Mouse (Mus musculus) embryonic facial prominence, embryonic 12.5 days (tissue): Measurements from ENCODE around the gene Slc36a4. TPM values are rescaled to one million over a fixed set of nuclear protein-coding genes. Genes with fewer than 3 reads are reported as not detected.

Source experiments
- ATAC-seq: fragments of 200-750 bp; cut with Nextera tagmentation; 2 replicates; pipeline ENCODE4 v1.8.0; 2017; ENCODE audit not compliant: insufficient number of reproducible peaks, insufficient read depth, low FRiP score, low TSS enrichment
- H3K27ac ChIP-seq: fragments of 300-500 bp; sonication (generic); 2 replicates; pipeline ENCODE4 v1.5.1; 2016; ENCODE audit warnings: mild to moderate bottlenecking
- H3K27me3 ChIP-seq: fragments of 300-500 bp; sonication (generic); 2 replicates; pipeline ENCODE4 v1.6.1; 2016; ENCODE audit warnings: mild to moderate bottlenecking, moderate library complexity
- H3K36me3 ChIP-seq: fragments of 300-500 bp; sonication (generic); 2 replicates; pipeline ENCODE4 v1.6.1; 2016; ENCODE audit warnings: mild to moderate bottlenecking
- H3K4me1 ChIP-seq: fragments of 300-500 bp; sonication (generic); 2 replicates; pipeline ENCODE4 v1.6.1; 2016
- H3K4me2 ChIP-seq: fragments of 300-500 bp; sonication (generic); replicated peaks from 2 replicates; pipeline ENCODE4 v1.6.1; 2016; ENCODE audit warnings: mild to moderate bottlenecking, moderate library complexity
- H3K4me3 ChIP-seq: fragments of 300-500 bp; sonication (generic); 2 replicates; pipeline ENCODE4 v1.5.1; 2016; ENCODE audit warnings: mild to moderate bottlenecking
- H3K9ac ChIP-seq: fragments of 300-500 bp; sonication (generic); 2 replicates; pipeline ENCODE4 v1.6.1; 2016; ENCODE audit warnings: mild to moderate bottlenecking, moderate library complexity
- H3K9me3 ChIP-seq: fragments of 300-500 bp; sonication (generic); 2 replicates; pipeline ENCODE4 v1.6.1; 2016; ENCODE audit warnings: mild to moderate bottlenecking, moderate library complexity
- WGBS: fragments of 180-500 bp; shearing (Covaris S2); methylation state at CpG from one replicate; pipeline ENCODE4 v1.1.7; 2016; 5-methylcytosine and 5-hydroxymethylcytosine counted together
- polyA plus RNA-seq: library from polyadenylated mRNA; unstranded; fragments of >200 nt; fragmentation: Nextera tagmentation; extraction: Ambion mirVana; gene quantifications from 2 replicates; pipeline ENCODE4 v1.2.1, GENCODE M21; 2016

The Slc36a4 gene
- polyA plus RNA-seq, 1 experiment from 2014 or later = 21.3 TPM

- Histone ChIP-seq H3K27ac (no peak overlapping the region), H3K4me3 (no peak overlapping the region), H3K27me3 (no peaks in the 10 kb centered on the region), H3K4me1 (no peaks in the 10 kb centered on the region), H3K9me3 (no peaks in the 10 kb centered on the region), H3K9ac (no peak overlapping the region), H3K36me3 (no peaks in the 10 kb centered on the region), H3K4me2 (no peak overlapping the region)
- no peak for ATAC-seq
- whole genome bisulfite sequencing = 66% methylated on average over 5 of the region's 5 CpGs
These were observed 56.8 kb downstream of the Slc36a4 start for GRCm38 (mm10) chr9:15766379-15766778.

- no peaks in the 10 kb centered on the region for H3K4me1 ChIP-seq
- no peaks in the 10 kb centered on the region for H3K27me3 ChIP-seq
- H3K9ac ChIP-seq = no peak overlapping the region
- H3K4me3 ChIP-seq = no peak overlapping the region
- no peak overlapping the region for H3K4me2 ChIP-seq
- H3K9me3 ChIP-seq = no peaks in the 10 kb centered on the region
- 59% methylated on average over 5 of the region's 5 CpGs for WGBS
- ATAC-seq = no peak
- no peaks in the 10 kb centered on the region for H3K36me3 ChIP-seq
- H3K27ac ChIP-seq = no peak overlapping the region
These were observed 57.3 kb downstream of the Slc36a4 start for GRCm38 (mm10) chr9:15766821-15767220.

GRCm38 (mm10) chr9:15772766-15773165, 63.2 kb downstream of the Slc36a4 start:
- Histone ChIP-seq H3K4me1 (no peaks in the 10 kb centered on the region), H3K27me3 (no peaks in the 10 kb centered on the region), H3K9ac (no peak overlapping the region), H3K9me3 (no peaks in the 10 kb centered on the region), H3K27ac (no peak overlapping the region), H3K4me2 (no peak overlapping the region), H3K4me3 (no peak overlapping the region), H3K36me3 (no peaks in the 10 kb centered on the region)
- WGBS = 91% methylated on average over 12 of the region's 12 CpGs
- no peak for ATAC-seq

DNA sequence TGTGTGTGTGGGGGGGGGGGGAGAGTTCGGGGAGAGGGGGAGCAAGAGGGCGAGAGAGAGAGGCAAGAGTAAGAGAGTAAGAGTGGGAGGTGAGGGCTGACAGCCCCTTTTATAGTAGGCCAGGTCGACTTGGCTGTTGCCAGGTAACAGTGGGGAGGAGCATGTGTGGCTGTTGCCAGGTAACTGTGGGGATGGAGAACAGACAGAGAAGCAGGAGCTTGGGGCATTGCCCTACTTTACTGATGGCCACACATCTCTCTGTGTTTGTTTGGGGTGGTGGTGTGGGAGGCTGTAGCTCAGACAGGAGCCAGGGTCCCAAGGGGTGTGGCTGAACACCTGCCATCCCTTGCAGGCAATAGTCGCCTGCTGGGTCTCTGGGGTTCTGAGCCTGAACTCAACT, 63.9 kb downstream of the Slc36a4 start:
- Histone ChIP-seq H3K9ac (no peak overlapping the region), H3K27ac (no peak overlapping the region), H3K27me3 (no peaks in the 10 kb centered on the region), H3K4me1 (no peaks in the 10 kb centered on the region), H3K36me3 (no peaks in the 10 kb centered on the region), H3K4me3 (no peak overlapping the region), H3K9me3 (no peaks in the 10 kb centered on the region), H3K4me2 (no peak overlapping the region)
- WGBS = 46% methylated on average over 2 of the region's 4 CpGs
- ATAC-seq = no peak

DNA sequence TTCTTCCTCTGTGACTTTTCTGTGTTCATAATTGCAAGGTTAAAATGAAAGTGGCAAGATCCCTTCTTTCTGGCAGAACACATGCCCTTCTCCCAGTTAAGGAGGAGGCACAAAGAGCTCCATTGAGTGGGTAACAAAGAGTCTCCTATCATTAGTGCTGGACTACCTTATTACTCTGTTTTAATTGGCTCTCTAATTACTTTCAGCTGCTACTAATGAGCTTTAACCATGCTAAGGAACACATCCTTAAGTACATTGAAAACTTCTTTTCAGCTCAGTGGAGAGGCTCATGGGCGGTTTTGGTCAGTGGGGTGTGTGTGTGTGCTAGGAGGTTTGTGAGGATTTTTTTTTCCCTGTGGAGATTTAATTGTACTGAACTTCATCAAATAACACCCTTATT, 65.4 kb downstream of the Slc36a4 start:
- H3K27ac ChIP-seq = no peak overlapping the region
- 44% methylated on average over 1 of the region's 1 CpGs for WGBS
- no peaks in the 10 kb centered on the region for H3K4me1 ChIP-seq
- H3K4me2 ChIP-seq = no peak overlapping the region
- H3K9me3 ChIP-seq = no peaks in the 10 kb centered on the region
- no peaks in the 10 kb centered on the region for H3K36me3 ChIP-seq
- H3K27me3 ChIP-seq = no peaks in the 10 kb centered on the region
- no peak overlapping the region for H3K9ac ChIP-seq
- peak; percentile 29; the same call in 1 of the 2 replicates for ATAC-seq
- H3K4me3 ChIP-seq = no peak overlapping the region

DNA sequence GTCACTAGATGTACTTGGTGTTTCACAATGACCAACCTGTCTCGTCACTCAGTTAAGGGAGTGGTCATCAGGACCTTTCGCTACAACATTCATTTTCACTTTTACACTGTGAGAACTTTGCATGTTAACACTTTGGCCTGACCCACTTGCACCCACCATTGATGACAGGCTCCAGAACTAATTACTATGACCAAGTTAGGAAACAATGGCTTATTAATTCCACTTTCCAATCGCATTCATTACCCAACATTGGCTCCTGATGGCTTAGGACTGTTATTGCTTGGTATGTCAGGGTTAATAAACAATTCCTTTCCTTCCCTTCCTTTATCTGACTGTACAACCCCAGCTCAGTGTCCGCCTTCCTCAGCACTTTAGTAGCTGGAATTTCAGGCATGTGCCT, 72.4 kb downstream of the Slc36a4 start:
- H3K4me1 ChIP-seq = no peaks in the 10 kb centered on the region

DNA sequence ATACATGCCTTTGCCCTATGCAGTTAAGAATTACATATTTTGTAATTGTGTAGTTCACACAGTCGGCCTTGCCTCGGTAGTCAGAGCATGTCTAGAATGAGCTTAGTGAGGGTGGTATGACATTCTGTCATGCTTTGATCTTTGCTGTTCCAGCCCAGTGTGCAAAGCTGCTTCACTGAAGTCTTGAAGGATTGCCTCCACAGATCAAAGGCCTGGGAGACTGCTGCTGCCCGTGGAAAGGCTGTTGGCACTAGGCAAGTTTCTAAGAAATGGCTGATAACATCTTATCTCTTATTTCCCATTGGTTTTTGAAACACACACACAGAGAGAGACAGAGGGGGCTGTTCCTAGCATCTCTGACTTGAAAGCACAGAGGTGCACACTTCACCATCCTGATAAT, 76.7 kb downstream of the Slc36a4 start:
- H3K9ac ChIP-seq = no peak overlapping the region
- H3K27me3 ChIP-seq = no peaks in the 10 kb centered on the region
- no peak overlapping the region for H3K4me2 ChIP-seq
- no peak overlapping the region for H3K4me3 ChIP-seq
- no peaks in the 10 kb centered on the region for H3K36me3 ChIP-seq
- WGBS = 74% methylated on average over 3 of the region's 3 CpGs
- no peak for ATAC-seq
- H3K4me1 ChIP-seq = no peaks in the 10 kb centered on the region
- no peak overlapping the region for H3K27ac ChIP-seq
- H3K9me3 ChIP-seq = no peaks in the 10 kb centered on the region

More for the DNA sequence above, 72.4 kb downstream of the Slc36a4 start:
- Histone ChIP-seq H3K4me3 (no peak overlapping the region), H3K36me3 (no peaks in the 10 kb centered on the region), H3K9ac (no peak overlapping the region), H3K9me3 (no peaks in the 10 kb centered on the region), H3K27me3 (no peaks in the 10 kb centered on the region), H3K4me2 (no peak overlapping the region), H3K27ac (no peak overlapping the region)
- ATAC-seq = no peak
- WGBS = 69% methylated on average over 4 of the region's 4 CpGs

DNA sequence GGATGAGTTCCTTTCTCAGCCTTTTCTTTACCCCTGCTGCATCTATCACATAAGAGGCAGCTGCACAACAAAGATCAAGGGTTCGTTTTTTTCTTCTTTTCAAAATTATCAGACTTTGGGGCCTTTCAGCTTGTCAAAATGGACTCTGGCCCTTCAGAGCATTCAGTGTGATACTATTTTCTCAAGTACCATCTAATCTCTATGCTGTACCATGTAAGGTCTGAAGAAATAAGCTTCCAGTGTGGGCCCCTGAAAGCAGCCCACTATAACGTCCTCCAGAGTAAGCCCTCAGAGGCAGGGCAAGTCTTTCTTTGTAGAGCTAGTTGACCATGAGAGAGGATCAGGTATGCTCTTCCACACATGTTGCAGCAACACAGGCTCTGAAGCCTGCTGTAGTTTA, 77.1 kb downstream of the Slc36a4 start:
- no peaks in the 10 kb centered on the region for H3K27me3 ChIP-seq
- no peaks in the 10 kb centered on the region for H3K9me3 ChIP-seq
- H3K4me1 ChIP-seq = no peaks in the 10 kb centered on the region
- H3K4me3 ChIP-seq = no peak overlapping the region
- H3K4me2 ChIP-seq = no peak overlapping the region
- no peak overlapping the region for H3K27ac ChIP-seq
- no peak overlapping the region for H3K9ac ChIP-seq
- ATAC-seq = no peak
- no peaks in the 10 kb centered on the region for H3K36me3 ChIP-seq
- 82% methylated on average over 2 of the region's 2 CpGs for WGBS

- 85% methylated on average over 9 of the region's 9 CpGs for WGBS
- Histone ChIP-seq H3K27ac (no peak overlapping the region), H3K4me1 (no peaks in the 10 kb centered on the region), H3K27me3 (no peaks in the 10 kb centered on the region), H3K9me3 (no peaks in the 10 kb centered on the region), H3K4me3 (no peak overlapping the region), H3K36me3 (no peaks in the 10 kb centered on the region), H3K9ac (no peak overlapping the region), H3K4me2 (no peak overlapping the region)
- no peak for ATAC-seq
These were observed 82.5 kb downstream of the Slc36a4 start for GRCm38 (mm10) chr9:15792076-15792475.

Other genes with a start within 250 kb of the Slc36a4 start
- gene Smco4, start 216.3 kb upstream of the Slc36a4 start, polyA plus RNA-seq = 1.6 and 2.9 TPM in 2 replicates
- gene Deup1, start 81.8 kb upstream of the Slc36a4 start, polyA plus RNA-seq = 0.34 and 0.56 TPM in 2 replicates
- gene Mtnr1b, start 164.8 kb downstream of the Slc36a4 start, polyA plus RNA-seq = not detected in 2 replicates